Mouse (Mus musculus) bone marrow, adult 2 months (tissue): ENCODE data around the gene Sipa1l1.

Experiments
- CTCF ChIP-seq: fragments of 200-500 bp; IDR thresholded peaks from 2 replicates; pipeline ENCODE4 v1.5.1; 2011; ENCODE audit warnings: low read length, control low read depth; ENCODE audit not compliant: control insufficient read depth, insufficient read depth
- POLR2A ChIP-seq: fragments of 200-500 bp; IDR thresholded peaks from 2 replicates; pipeline ENCODE4 v1.6.1; 2011; ENCODE audit warnings: low read depth, mild to moderate bottlenecking, control low read depth, low read length, borderline replicate concordance; ENCODE audit not compliant: control insufficient read depth

DNA sequence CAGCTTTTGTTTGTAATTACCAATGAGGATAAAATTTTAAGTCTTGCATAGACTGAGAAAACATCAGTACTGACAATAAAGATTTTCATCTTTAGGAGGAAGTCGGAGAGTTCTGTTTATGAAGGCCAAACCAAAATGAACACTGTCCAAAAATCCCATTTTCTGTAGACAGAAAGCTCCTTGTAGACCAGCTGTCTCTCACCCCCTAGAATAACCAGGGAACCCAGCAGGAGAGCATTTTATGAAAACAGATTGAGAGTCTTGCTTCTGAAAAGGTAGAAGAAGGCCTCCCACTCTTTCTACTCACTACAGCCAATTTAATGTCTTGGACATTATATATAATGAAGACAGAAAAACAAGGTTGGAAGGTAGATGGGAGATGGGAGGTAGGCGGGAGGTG lies 198.2 kb downstream of the Sipa1l1 start:
- TF ChIP-seq POLR2A (no peak), CTCF (no peak)
